Mouse (Mus musculus) kidney, postnatal 0 days (tissue): ENCODE measurements at regions not wholly inside any gene's neighbourhood (a gene's known extent, or its start where the extent isn't known, plus 50 kb on each side); places are given as distances from the start of the nearest gene placed in this dataset.
"Not testable (repeated sequence)": the region's sequence is repeated elsewhere in the genome, so short reads cannot be mapped to it uniquely, and the experiment has no call there.

Experiments used
- ATAC-seq: fragments of 200-750 bp; cut with Nextera tagmentation; replicated peaks from 2 replicates; pipeline ENCODE4 v1.8.0; 2017; ENCODE audit warnings: low read depth, moderate number of reproducible peaks, moderate TSS enrichment, moderate library complexity; ENCODE audit not compliant: low FRiP score
- DNase-seq: peaks from one replicate; pipeline ENCODE4 v3.0.0-alpha.2; 2016; ENCODE audit warnings: low spot score
- H3K27ac ChIP-seq: fragments of 300-500 bp; sonication (generic); 2 replicates; pipeline ENCODE4 v1.5.1; 2014; ENCODE audit warnings: mild to moderate bottlenecking
- H3K27me3 ChIP-seq: fragments of 300-500 bp; sonication (generic); 2 replicates; pipeline ENCODE4 v1.6.1; 2014; ENCODE audit warnings: low read length, mixed read lengths; ENCODE audit not compliant: insufficient read depth
- H3K36me3 ChIP-seq: fragments of 300-500 bp; sonication (generic); 2 replicates; pipeline ENCODE4 v1.6.1; 2014; ENCODE audit warnings: low read length, mixed read lengths; ENCODE audit not compliant: insufficient read depth
- H3K4me1 ChIP-seq: fragments of 300-500 bp; sonication (generic); replicated peaks from 2 replicates; pipeline ENCODE4 v1.6.1; 2014; ENCODE audit warnings: antibody characterized with exemption, low read length, mixed read lengths; ENCODE audit not compliant: insufficient read depth
- H3K4me2 ChIP-seq: fragments of 300-500 bp; sonication (generic); 2 replicates; pipeline ENCODE4 v1.6.1; 2014; ENCODE audit warnings: mild to moderate bottlenecking, low read length, moderate library complexity, mixed read lengths
- H3K4me3 ChIP-seq: fragments of 300-500 bp; sonication (generic); replicated peaks from 2 replicates; pipeline ENCODE4 v1.5.1; 2014; ENCODE audit warnings: low read depth, low read length
- H3K9ac ChIP-seq: fragments of 300-500 bp; sonication (generic); 2 replicates; pipeline ENCODE4 v1.6.1; 2014; ENCODE audit warnings: low read depth, low read length
- H3K9me3 ChIP-seq: fragments of 300-500 bp; sonication (generic); replicated peaks from 2 replicates; pipeline ENCODE4 v1.6.1; 2016; ENCODE audit warnings: low read length, inconsistent platforms, mixed read lengths
- CTCF ChIP-seq: IDR thresholded peaks from 2 replicates; pipeline ENCODE4 v1.5.1; 2016; ENCODE audit warnings: antibody characterized with exemption, low read depth, mild to moderate bottlenecking, moderate library complexity
- WGBS: fragments of 180-500 bp; shearing (Covaris S2); extraction: QIAGEN DNeasy Blood & Tissue Kit; methylation state at CpG from one replicate; pipeline ENCODE4 v1.1.7; 2014; 5-methylcytosine and 5-hydroxymethylcytosine counted together

GRCm38 (mm10) chr11:71285193-71285592 lies 54.7 kb upstream of the Nlrp1b start:
- no peak overlapping the region for H3K27ac ChIP-seq
- H3K9ac ChIP-seq: no peak overlapping the region
- no peak overlapping the region for H3K4me3 ChIP-seq
- no peaks in the 10 kb centered on the region for H3K36me3 ChIP-seq
- H3K4me2 ChIP-seq: no peak overlapping the region
- ATAC-seq (no peak), DNase-seq (no peak)
- no peaks in the 10 kb centered on the region for H3K4me1 ChIP-seq
- WGBS: 71% methylated on average over 2 of the region's 2 CpGs
- TF ChIP-seq CTCF: no peak
- no peaks in the 10 kb centered on the region for H3K27me3 ChIP-seq
- no peaks in the 10 kb centered on the region for H3K9me3 ChIP-seq

- H3K9me3 ChIP-seq, DNase-seq, H3K36me3 ChIP-seq, H3K4me2 ChIP-seq, H3K27ac ChIP-seq, H3K27me3 ChIP-seq, H3K9ac ChIP-seq, H3K4me1 ChIP-seq, ATAC-seq, H3K4me3 ChIP-seq: not testable (repeated sequence)
Measured at GRCm38 (mm10) chr11:71288243-71288642, 57.7 kb upstream of the Nlrp1b start.

- TF ChIP-seq CTCF: no peak
- WGBS: 86% methylated on average over 1 of the region's 1 CpGs
- no peaks in the 10 kb centered on the region for H3K9me3 ChIP-seq
- no peaks in the 10 kb centered on the region for H3K4me1 ChIP-seq
- H3K9ac ChIP-seq: no peak overlapping the region
- H3K27ac ChIP-seq: no peak overlapping the region
- H3K4me3 ChIP-seq: no peak overlapping the region
- DNase-seq (no peak), ATAC-seq (no peak)
- no peak overlapping the region for H3K4me2 ChIP-seq
- no peaks in the 10 kb centered on the region for H3K36me3 ChIP-seq
- no peaks in the 10 kb centered on the region for H3K27me3 ChIP-seq
Measured at GRCm38 (mm10) chr11:71289490-71289889, 59.0 kb upstream of the Nlrp1b start.

DNA sequence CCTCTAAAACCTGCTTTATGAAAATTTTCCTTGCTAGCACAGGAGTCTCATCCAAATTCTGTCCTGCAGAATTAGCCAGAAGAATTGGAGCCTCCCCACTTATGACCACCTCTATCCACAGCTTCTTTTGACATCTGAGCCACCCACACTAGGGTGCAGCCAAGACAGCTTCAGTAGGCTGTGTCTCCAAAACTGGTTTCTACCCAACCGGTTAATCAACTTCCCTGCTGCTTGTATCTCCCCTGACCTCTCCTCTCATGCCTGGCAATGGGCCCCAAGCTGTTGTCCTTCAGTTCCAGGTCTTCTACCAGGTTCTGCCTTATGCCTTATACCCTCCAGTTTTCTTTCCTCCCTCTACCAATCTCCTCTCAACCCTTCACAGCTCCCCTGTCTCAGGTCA lies 68.9 kb upstream of the Nlrp1b start:
- H3K9me3 ChIP-seq: no peaks in the 10 kb centered on the region
- H3K4me1 ChIP-seq: no peaks in the 10 kb centered on the region
- no peak overlapping the region for H3K4me2 ChIP-seq
- no peak for TF ChIP-seq CTCF
- H3K9ac ChIP-seq: no peak overlapping the region
- 76% methylated on average over 1 of the region's 1 CpGs for WGBS
- ATAC-seq (no peak), DNase-seq (no peak)
- H3K4me3 ChIP-seq: no peak overlapping the region
- no peaks in the 10 kb centered on the region for H3K36me3 ChIP-seq
- H3K27me3 ChIP-seq: no peaks in the 10 kb centered on the region
- no peak overlapping the region for H3K27ac ChIP-seq

GRCm38 (mm10) chr11:71323439-71323838 lies 92.9 kb upstream of the Nlrp1b start:
- TF ChIP-seq CTCF: peak; percentile 69
- Histone ChIP-seq H3K27ac (no peak overlapping the region), H3K36me3 (no peaks in the 10 kb centered on the region), H3K27me3 (no peaks in the 10 kb centered on the region), H3K9ac (no peak overlapping the region), H3K9me3 (no peaks in the 10 kb centered on the region), H3K4me2 (no peak overlapping the region), H3K4me3 (no peak overlapping the region), H3K4me1 (no peaks in the 10 kb centered on the region)
- ATAC-seq (no peak), DNase-seq (peak; percentile 50)
- WGBS: 36% methylated on average over 1 of the region's 1 CpGs

DNA sequence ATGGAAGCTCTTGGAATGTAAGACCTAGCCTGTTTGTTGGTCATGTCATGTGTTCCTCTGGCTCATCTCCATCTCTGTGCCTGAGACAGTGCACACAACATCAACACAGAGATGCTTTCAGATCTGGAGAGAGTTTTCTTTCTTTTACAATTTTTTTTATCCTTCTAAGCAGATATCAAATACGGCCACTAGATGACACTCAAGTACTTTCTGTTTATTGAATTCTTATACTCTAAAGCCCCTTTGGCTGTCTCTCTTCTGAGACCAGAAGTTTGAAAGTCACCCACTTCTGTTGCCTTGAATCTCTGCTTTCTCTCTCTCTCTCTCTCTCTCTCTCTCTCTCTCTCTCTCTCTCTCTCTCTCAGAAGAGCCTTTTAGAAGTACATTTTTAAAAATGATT lies 106.9 kb upstream of the Nlrp1b start:
- H3K4me1 ChIP-seq: no peaks in the 10 kb centered on the region
- H3K4me2 ChIP-seq: no peak overlapping the region
- DNase-seq: peak; percentile 83
- no peak overlapping the region for H3K4me3 ChIP-seq
- no peak overlapping the region for H3K9ac ChIP-seq
- H3K36me3 ChIP-seq: no peaks in the 10 kb centered on the region
- peak; percentile 73 for TF ChIP-seq CTCF
- no peaks in the 10 kb centered on the region for H3K9me3 ChIP-seq
- no peak overlapping the region for H3K27ac ChIP-seq
- H3K27me3 ChIP-seq: no peaks in the 10 kb centered on the region
- WGBS: 7% methylated on average over 1 of the region's 1 CpGs
- ATAC-seq: no peak

DNA sequence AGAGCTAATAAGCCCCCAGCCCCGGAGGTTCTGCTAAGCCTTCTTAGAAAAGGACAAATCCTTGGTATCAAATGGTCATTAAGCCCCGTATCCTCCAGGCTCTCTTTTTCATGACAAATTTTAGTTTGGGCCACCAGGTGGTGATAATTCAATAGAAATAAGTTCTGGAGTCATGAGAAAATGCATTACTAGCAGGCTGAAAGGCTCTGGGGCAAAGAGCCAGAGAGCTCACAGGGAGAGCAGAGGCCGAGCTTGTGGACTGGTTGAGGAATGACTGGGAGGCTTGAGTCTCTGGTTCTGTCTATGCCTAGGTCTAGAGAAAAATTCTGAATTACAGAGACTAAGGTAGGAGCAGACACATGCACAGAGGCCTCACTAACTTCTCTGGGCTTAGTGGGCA lies 115.5 kb upstream of the Nlrp1b start:
- no peaks in the 10 kb centered on the region for H3K27me3 ChIP-seq
- no peak overlapping the region for H3K4me3 ChIP-seq
- peak; percentile 64 for TF ChIP-seq CTCF
- H3K27ac ChIP-seq: no peak overlapping the region
- H3K4me1 ChIP-seq: no peaks in the 10 kb centered on the region
- H3K4me2 ChIP-seq: no peak overlapping the region
- H3K9ac ChIP-seq: no peak overlapping the region
- peak; percentile 72 for DNase-seq
- ATAC-seq: no peak
- no peaks in the 10 kb centered on the region for H3K36me3 ChIP-seq
- H3K9me3 ChIP-seq: no peaks in the 10 kb centered on the region
- 44% methylated on average over 3 of the region's 3 CpGs for WGBS
